Mouse (Mus musculus): ENCODE data around the gene Mill2. TPM values are rescaled to one million over a fixed set of nuclear protein-coding genes. Genes with fewer than 3 reads are reported as not detected.
"Not testable (repeated sequence)": the region's sequence is repeated elsewhere in the genome, so short reads cannot be mapped to it uniquely, and the experiment has no call there.

Gene Mill2
- total RNA-seq (2021): 1 to 10 TPM; 3.1 to 3.6 TPM
- long read RNA-seq, experiment 1, partial matches to known transcripts: 0 of 1 reads
- long read RNA-seq, experiment 1, other reads (novel, unspliced or antisense): 1 of 1 reads
- long read RNA-seq, experiment 2, partial matches to known transcripts: 0 of 3 reads
- long read RNA-seq, experiment 2, other reads (novel, unspliced or antisense): 2 of 3 reads

DNA sequence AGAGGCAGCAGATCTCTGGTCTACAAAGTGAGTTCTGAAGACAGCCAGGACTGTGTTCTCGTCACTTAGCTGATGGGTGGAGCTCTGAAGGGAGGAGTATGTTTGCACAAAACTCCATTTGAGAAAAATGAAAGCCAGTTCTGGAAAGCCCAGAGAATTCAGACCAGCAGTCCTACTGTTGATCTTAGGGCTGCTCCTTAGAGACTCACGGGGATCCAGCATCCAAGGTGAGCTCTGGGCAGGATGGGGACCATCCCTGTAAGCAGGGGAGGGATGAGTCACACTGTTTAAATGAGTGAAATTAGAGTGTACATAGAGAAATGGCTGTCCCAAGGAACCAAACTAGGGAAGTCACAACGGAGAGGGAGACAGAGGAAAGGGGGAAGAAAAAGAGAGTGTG is at the start of gene Mill2:
Gene Mill2, plus strand, starts transcription at position 102 of the 400 bp plus-strand sequence.
- no peak for DNase-seq

DNA sequence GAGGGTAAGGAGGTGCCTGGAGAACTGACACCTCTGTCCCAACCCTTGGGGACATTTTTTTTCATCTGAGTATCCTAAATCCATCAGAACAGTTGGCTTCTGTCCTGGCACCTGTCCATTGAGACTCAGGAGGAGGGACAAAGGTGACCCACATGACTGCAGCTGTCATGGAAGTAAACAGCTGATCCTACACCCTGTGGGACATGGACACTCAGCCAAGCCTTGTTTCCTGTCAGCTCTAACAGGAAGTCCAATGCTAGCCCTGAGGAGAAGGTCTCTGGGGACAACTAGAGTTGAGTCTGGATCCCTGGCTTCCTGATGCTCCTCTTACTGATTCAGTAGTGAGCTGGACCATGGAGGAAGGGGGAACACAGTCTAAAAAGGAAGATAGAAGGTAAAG is 49.1 kb upstream of the Mill2 start:
- DNase-seq: not testable (repeated sequence)

DNA sequence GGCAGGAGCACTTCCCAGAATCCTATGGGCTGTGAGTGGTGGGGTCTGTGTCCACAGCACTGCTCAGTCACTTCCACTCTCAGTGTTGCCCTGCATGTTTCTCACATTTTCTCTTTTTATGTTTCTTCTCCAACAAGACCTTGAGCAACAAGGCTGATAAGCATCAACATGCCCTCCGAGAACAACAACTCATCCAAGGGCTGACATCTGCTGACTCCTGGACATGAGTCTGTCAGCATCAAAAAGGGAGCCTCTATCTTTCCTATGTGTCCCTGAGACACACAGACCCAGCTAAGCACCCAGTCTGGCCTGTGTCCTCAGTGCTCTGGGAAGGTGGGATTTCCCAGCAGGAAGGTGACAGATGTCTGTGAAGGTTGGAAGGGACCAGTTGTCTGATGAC is 41.3 kb upstream of the Mill2 start, which contains the start of gene Psg19:
Gene Psg19, minus strand, starts transcription at position 101 of the 400 bp plus-strand sequence.
- no peak for DNase-seq

DNA sequence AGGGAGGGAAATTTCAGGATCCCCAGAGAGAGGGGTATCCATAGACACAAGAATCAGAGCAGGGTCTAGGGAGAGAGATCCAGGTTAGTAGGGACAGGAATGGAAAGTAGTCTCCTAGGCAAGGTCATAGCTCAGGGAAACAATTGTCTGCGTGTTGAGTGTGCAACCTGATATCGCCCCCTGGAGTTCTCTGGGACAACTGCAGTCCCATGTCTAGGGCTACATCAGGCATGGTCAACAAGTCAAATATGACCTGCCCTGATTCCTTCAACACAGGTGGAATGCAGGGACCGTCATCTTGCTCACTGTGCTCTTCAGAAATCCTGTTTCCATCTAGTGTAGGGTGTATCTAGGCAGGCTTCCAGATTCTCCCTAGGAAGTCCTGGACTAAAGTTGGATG is 40.6 kb upstream of the Mill2 start:
- no peak for DNase-seq

DNA sequence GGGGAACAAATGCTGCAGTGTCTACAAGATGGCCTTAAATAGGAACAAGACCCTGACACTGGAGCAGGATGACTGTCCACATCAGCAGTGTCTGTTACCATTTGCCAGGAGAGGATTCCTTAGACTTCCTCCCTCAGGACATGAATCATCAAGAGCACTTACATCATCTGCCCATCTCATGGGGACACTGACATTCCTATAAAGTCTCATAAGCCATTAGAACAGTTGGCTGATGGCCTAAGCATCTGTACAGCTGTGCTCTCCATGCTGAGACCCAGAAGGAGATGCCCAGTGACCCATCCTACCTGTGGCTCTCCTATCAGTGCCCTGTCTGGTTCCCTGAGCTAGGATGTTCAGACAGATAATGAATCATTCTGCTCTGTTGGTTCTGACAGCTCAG is 36.2 kb upstream of the Mill2 start:
- no peak for DNase-seq

DNA sequence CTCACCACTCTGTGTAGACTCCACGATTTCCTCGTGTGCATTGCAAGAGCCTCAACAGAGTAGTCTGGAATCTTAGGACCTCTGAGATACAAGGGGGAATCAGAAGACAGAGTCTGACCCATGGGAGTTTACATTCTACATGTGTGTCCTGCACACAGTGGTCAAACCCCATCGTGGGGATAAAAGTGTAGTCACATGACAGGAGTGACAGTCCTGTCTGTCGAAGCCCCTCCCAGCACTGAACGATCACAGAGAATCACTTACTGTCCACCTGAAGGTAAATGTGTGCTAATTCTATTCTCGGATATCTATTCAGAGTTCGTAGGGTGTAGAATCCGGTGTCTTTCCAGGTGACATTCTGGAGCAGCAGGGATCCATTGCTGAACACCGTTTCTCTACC is 21.5 kb upstream of the Mill2 start:
- DNase-seq: no peak

DNA sequence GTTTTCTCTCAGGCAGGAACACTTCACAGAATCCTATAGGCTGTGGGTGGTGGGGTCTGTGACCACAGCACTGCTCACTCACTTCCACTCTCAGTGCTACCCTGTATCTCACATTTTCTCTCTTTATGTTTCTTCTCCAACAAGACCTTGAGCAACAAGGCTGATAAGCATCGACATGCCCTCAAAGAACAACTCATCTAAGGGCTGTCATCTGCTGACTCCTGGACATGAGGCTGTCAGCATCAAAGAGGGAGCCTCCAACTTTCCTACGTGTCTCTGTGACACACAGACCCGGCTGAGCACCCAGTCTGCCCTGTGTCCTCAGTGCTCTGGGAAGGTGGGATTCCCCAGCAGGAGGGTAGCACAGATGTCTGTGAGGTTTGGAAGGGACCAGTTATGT is 18.3 kb upstream of the Mill2 start, which contains the start of gene Psg17:
Gene Psg17, minus strand, starts transcription at position 101 of the 400 bp plus-strand sequence.
- no peak for DNase-seq

DNA sequence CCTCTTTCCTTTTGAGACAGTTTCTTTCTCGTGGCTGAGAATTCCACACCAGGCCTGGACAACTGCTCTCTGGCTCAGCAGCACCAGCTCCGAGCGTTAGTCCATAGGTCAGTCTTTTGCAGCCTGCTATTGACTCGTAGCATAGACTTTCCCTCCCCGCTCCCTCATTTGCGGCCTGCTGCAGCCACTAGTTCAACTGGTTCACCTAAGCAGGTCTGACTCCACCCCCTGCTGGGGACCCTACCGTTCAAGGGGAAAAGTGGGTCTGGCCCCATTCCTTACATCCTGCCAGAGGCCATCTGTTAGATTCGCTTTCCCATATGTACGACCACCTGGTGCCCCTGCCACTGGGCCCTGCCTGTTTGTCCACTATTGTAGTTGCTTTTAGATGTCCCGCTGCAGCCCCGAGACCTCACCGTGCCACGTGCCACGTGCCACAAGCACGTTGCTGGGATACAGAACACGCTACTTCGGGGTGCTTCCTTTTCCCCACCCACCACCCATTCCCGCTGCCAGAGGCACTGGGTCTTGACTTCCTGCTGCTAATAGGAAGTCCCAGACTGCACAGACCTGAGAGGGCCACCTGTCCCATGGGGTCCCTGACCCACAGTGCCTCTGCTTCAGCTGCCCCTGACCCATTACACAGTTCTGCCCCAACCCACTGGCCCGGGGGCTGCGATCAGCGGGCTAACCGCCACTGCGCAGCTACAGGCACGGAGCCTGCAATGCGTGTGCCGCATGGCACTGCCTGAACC is 11.8 kb upstream of the Mill2 start:
- DNase-seq: no peak

DNA sequence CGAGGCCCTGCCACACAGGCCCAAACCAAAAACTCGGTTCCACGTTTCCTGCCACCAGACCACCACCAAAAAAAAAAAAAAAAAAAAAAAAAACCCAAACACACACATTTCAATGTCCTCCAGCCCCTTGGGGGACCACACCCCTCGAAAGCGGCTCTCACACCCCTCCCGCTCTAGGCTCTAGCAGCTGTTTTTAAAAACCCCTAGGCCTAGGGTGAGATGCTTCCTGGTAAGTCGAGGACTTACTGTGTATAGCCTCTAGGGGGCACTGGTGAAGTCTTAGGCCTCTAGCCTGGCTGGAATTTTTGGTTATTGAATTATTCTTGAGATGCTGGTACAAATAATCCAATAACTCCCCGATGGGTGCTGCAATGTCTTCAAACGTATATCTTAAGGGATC is 11.2 kb upstream of the Mill2 start:
- DNase-seq: no peak

DNA sequence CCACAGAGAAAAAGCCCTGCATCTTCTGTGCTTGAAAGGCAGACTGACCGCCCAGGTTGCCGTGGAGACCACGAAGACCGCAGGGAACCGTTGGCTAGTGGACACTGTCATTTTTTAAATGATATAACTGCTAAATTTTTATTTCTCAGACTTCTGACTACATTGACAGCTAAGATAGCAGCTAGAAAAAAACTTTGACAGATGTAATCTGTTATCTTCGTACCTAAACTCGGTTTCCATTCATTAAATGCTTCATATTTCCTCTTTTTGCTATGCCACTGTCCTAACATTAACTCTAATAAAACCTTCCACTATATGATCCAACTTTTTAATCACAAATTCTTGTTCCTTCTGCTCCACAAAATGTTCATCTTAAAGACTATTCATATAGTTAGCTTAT is 10.2 kb upstream of the Mill2 start:
- no peak for DNase-seq

DNA sequence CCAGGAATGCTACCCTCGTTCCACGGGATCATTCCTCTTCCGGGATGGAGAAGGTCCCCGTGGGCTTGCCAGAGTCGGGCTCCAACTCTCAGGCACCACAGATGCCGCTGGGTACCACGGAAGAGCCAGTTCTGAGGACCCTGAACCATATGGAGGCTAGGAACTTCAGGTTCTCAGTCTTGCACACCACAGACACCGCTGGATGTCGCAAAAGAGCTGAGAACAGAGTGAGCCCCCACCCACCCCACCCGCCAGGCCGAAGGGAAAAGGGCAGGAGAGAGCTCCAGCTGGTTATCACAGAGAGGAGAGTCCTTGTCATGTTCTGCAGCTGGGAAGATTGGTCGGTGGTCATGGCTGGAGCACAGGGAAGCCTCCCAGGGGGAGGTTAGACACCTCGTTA is 7.5 kb upstream of the Mill2 start:
- no peak for DNase-seq

DNA sequence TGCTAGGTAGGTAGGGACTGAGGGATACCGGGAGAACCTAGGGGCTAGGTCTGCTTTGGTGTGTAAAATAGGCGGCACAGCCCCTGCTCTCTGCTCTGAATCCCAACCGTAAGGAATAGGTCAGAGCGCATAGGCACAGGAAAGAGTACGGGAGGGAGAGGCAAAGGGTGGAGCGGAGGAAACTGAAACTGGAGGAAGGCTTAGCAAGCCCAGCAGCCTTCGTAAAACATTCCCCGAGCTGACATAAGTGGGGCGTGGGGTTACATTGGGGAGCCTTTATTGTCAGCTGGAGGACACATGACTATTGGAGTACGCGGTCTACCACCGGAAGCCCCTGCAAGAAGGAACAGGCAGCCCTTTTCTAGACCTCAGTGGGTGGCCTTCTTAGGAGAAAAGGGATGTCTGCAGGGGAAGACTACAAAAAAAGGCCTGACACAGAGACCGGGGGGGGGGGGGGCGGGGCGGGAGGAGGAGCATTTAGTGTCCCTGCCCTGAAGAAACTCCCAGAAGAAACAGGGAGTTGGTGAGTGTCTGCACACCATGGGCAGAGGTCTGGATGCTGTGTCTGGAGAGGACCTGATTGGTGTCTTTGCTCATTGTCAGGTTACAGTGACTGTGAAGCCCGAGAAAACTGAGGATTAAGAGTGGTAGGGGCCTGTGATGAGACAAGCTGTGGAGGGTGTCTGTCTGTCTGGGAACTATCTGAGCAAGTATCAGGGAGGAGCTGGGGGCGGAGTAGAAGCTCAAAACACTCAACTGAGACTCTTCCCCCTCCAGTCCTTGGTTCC is 814 bp downstream of the Mill2 start:
- DNase-seq: peak; percentile 26

DNA sequence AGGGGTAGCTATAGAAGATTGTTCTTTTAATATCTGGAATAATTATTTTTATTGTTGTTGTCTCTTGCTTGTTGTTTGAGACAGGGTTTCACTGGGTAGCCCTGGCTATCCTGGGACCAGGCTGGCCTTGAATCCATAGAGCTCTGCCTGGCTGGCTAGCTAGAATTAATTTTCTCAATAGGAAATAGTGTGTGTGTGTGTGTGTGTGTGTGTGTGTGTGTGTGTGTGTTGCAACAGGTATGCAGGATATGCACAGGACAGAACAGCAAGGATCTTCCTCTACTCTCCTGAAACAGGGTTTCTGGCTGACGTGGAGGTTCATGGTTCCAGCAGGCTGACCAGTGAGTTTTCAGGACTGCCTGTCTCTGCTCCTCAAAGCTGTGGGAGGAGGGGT is 1.4 kb downstream of the Mill2 start:
- DNase-seq: no peak

DNA sequence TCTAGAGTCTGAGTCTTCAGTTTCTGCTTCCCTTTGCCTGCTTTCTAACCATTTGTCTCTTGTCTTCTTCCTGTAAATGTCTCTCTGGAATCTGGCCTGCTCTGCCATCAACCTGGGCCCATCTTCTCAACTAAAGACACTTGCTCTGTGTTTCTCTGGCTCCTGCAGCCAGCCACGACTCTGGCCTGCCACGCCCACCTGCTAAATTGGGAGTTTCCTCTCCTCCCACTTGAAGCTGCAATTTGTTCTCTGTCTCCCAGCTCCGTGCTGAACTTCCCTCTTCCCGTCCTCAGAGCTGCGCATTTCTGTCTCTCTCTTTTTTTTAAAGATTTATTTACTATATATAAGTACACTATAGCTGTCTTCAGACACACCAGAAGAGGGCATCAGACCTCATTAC is 5.0 kb downstream of the Mill2 start:
- no peak for DNase-seq

DNA sequence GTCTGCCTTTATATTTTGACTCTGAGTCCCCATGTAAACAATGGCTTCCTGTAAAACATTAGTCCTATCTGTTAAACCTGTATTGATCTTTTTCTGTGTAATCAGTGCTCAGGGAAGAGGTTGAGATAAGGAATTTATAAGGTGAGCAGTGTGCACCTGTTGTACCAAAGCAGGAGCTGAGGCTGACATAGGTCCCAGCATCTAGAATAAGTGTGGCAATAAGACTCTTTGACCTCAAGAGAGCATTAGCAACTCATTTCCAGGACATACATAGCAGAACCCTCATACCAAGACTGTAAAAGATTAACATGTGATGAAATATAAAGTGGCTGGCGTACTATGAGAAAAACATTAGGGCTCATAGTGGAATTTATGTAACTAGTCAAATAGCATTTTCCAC is 8.6 kb downstream of the Mill2 start:
- no peak for DNase-seq

DNA sequence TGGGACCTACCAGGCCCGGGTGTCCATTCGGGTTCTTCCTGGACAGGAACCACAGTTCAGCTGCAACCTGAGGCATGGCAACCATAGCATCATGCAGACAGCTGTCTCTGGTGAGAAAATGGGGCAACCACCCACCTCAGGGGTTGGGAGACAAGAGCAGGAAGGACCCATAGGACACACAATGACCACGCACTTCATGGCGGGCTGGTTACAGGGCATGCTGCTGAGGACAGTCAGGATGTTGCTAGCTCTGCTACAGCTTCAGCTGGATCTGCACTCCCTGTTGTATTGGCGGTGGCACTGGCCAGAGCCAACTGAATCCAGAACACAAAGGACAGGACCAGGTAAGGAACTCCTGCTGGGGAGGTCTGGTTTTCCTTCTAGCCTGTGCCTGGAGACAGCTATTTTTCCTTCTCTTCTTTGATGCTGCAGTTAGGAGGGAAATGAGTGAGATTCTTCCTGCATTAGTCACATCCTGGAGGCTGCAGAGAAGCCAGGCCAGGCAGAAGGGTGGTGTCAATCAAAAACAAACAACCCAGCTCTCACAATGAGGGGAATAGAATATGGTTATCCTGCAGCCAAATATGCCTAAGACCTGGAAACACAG is 18.6 kb downstream of the Mill2 start:
- DNase-seq: no peak

DNA sequence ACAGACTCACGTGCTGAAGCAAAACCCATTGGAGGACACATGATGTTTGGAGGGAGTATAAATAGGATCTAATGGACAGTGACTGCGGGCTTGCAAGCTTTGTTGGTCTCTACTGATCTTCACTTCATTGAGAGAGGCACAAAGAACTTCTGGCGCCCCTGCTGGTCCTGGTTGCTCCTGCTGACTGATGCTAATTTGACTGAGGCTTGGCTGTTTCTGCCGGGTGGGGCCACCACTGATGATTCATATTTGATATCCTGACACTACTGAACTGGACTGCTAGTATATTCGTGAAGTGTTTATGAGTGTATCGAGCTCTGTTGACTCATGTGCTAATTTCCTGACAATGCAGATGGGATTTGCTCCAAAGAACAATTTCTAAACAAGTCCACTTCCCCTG is 23.0 kb downstream of the Mill2 start:
- DNase-seq: no peak

DNA sequence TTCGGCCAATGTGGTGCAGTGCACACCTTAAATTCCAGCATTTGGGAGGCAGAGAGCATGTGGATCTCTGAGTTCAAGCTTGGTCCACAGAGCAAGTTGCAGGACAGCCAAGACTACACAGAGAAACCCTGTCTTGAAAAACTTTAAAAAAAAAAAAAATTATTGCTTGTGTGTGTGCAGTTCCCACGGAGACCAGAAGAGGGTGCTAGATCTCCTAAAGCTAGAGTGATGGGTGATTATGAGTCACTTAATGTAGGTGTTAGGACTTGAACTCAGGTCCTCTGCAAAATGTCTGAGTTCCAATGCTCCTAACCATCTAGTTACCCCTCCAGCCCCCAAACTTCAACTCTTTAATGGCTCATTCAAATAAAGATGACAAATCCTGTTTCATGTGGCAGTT is 28.7 kb downstream of the Mill2 start:
- DNase-seq: no peak

DNA sequence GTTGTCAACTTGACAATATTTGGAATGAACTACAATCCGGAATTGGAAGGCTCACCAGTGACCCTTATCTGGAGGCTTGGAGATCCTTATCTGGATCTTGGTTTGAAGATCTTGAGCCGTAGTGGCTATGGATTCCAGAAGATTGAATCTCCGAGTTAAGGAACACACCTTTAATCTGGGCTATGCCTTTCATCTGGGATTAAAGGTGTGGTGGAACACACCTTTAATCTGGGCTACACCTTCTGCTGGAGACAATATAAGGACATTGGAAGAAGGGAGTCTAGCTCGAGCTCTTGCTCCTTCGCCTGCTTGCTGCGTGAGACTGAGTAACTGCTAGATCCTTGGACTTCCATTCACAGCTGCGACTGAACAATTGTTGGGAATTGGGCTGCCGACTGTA is 31.3 kb downstream of the Mill2 start, which contains the start of gene Pglyrp1:
Gene Pglyrp1, plus strand, starts transcription at position 301 of the 400 bp plus-strand sequence.
- not testable (repeated sequence) for DNase-seq

DNA sequence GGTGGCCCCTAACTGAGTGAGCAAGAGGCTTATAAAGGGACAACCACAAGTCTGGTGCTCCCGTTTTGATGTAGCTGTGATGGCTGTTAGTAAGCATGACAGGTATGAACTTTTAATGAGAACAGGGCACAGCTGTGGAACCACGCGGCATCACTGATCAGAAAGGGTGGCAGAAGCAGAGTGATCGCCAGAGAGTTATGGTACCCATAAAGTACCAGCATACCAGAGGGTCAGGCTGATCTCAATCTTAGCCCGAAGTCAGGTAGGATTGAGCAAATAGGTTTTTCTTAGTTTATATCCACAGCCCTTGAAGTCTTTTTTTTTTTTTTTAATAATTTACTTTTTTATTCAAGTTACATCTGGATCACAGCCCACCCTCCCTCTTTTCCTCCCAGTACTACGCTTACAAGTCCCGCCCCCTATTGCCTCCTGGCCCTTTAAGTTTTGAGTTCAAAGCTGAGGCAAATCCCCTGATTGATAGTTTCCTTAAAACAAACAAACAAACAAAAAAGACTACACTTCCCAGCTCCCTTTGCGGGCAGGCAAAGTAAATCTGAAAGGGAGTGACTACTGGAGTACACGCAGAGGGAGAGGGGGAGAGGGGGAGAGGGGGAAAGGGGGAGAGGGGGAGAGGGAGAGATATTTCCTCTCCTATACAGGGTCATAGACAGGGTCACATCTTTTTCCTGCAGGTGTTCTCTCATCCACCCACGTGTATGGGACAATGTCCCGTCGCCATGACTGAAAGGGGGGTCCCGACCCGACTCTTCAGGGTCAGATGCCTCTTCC is 32.4 kb downstream of the Mill2 start:
- DNase-seq: no peak

DNA sequence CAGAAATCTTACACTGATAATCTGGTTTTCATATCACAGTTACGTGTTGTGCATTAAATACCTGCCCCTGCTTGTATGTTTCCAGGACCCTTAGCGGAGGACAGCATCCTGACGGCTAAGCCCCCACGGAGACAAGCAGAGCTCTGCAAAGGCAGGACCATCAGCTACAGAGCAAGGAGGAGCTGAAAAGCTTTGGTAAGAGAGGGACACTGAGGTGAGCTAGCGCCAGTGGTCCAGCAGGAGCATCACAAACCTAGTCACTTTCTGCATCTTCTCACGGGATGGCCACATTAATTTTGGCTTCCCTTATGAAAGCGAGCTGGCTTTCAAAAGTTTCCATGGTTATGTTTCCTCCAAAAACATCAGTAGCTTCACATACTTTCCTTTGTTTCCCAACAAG is 33.0 kb downstream of the Mill2 start:
- no peak for DNase-seq

DNA sequence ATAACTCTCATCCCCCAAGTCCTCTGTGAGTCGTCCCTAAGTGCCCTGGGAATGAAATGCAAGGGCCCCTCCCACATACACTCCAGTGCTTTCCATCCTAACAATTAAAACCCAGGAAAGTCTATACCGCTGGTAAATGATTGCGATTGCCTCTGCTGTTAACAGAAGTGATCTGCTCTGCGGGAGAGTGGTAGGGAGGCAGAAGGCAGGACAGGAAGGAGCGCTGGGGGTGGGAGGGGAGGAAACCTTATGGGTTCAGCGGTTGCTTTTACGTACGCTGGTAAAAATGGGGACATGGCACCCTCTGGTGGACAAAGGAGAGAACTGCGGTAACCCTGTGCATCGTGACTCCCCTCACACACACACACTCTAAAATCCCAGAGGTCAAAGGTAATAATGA is 33.5 kb downstream of the Mill2 start:
- DNase-seq: peak; percentile 49
